Mouse (Mus musculus) adrenal gland, postnatal 14 days (tissue): Measurements from ENCODE around the gene Parvg. TPM values are rescaled to one million over a fixed set of nuclear protein-coding genes. Genes with fewer than 3 reads are reported as not detected.

Experiments
- DNase-seq: peaks from one replicate; pipeline ENCODE4 v3.0.0; 2021; ENCODE audit warnings: mixed read lengths
- total RNA-seq: library from RNA; stranded (reverse); gene quantifications from 2 replicates; pipeline ENCODE4 v1.2.3, GENCODE M21; 2021

Parvg gene
- total RNA-seq, 1 experiment from 2014 or later, result 1.3 TPM

- DNase-seq, result no peak
These were observed 28.4 kb downstream of the Parvg start for GRCm38 (mm10) chr15:84351915-84352844.

- DNase-seq, result no peak
These were observed 31.3 kb downstream of the Parvg start for GRCm38 (mm10) chr15:84355081-84355480.

- no peak for DNase-seq
These were observed 40.9 kb downstream of the Parvg start for GRCm38 (mm10) chr15:84364746-84365145.

GRCm38 (mm10) chr15:84365675-84366381, 42.0 kb downstream of the Parvg start:
- no peak for DNase-seq

GRCm38 (mm10) chr15:84366574-84366989, 42.8 kb downstream of the Parvg start:
- DNase-seq, result no peak

GRCm38 (mm10) chr15:84367402-84367801, 43.6 kb downstream of the Parvg start:
- no peak for DNase-seq

- no peak for DNase-seq
These were observed 49.0 kb downstream of the Parvg start for GRCm38 (mm10) chr15:84372801-84373200.

- DNase-seq, result no peak
These were observed 54.9 kb downstream of the Parvg start for GRCm38 (mm10) chr15:84378734-84379133.

- peak; percentile 57 for DNase-seq
These were observed 56.4 kb downstream of the Parvg start for GRCm38 (mm10) chr15:84380181-84380580.

- no peak for DNase-seq
These were observed 60.2 kb downstream of the Parvg start for GRCm38 (mm10) chr15:84384066-84384465.

GRCm38 (mm10) chr15:84385995-84386565, 62.3 kb downstream of the Parvg start:
- no peak for DNase-seq

- no peak for DNase-seq
These were observed 64.9 kb downstream of the Parvg start for GRCm38 (mm10) chr15:84388698-84389131.

- no peak for DNase-seq
These were observed 68.3 kb downstream of the Parvg start for GRCm38 (mm10) chr15:84392131-84392530.

Other genes with a start within 250 kb of the Parvg start
- 4.2 and 8.4 TPM in 2 replicates for gene Sult4a1, start 218.3 kb upstream of the Parvg start, total RNA-seq
- 0.19 TPM in 1 of 2 replicates, not detected in the other for gene Pnpla5, start 200.9 kb upstream of the Parvg start, total RNA-seq
- 65.0 and 67.7 TPM in 2 replicates for gene Pnpla3, start 156.2 kb upstream of the Parvg start, total RNA-seq
- 213 and 228 TPM in 2 replicates for gene Samm50, start 131.8 kb upstream of the Parvg start, total RNA-seq
- 26.6 and 40.0 TPM in 2 replicates for gene Parvb, start 92.0 kb upstream of the Parvg start, total RNA-seq
- 1.8 and 2.6 TPM in 2 replicates for gene Shisal1, start 123.1 kb downstream of the Parvg start, total RNA-seq
- gene Rtl6, start 233.8 kb downstream of the Parvg start, total RNA-seq, result 6.3 and 7.2 TPM in 2 replicates